Mouse (Mus musculus) heart, embryonic 14.5 days (tissue): ENCODE measurements around the gene Bcl2l11. TPM values are rescaled to one million over a fixed set of nuclear protein-coding genes. Genes with fewer than 3 reads are reported as not detected.
A peak's percentile ranks its signal among the peaks of the same experiment; 100 is the strongest.

Experiments
- ATAC-seq: fragments of 200-750 bp; cut with Nextera tagmentation; 2 replicates; pipeline ENCODE4 v1.8.0; 2017; ENCODE audit warnings: low read depth, moderate TSS enrichment; ENCODE audit not compliant: insufficient number of reproducible peaks, insufficient read depth, low FRiP score
- H3K27ac ChIP-seq, 2 experiments: fragments of 200-500 bp in 1 of 2; fragments of 300-500 bp in 1 of 2; sonication (generic) in 1 of 2; replicated peaks in 1 of 2; 2 replicates each; pipeline ENCODE4 v1.5.1; 2012 to 2014; ENCODE audit warnings: low read depth in 2 of 2, low read length in 2 of 2, control low read depth in 1 of 2, mild to moderate bottlenecking in 1 of 2, mixed read lengths in 1 of 2; ENCODE audit not compliant: control insufficient read depth in 1 of 2, insufficient read depth in 1 of 2
- H3K27me3 ChIP-seq: fragments of 300-500 bp; sonication (generic); 2 replicates; pipeline ENCODE4 v1.6.1; 2014; ENCODE audit warnings: mild to moderate bottlenecking, low read length, control low read depth; ENCODE audit not compliant: control insufficient read depth, insufficient read depth
- H3K36me3 ChIP-seq: fragments of 300-500 bp; sonication (generic); 2 replicates; pipeline ENCODE4 v1.6.1; 2014; ENCODE audit warnings: mild to moderate bottlenecking, control low read depth, low read length, mixed read lengths; ENCODE audit not compliant: control insufficient read depth, insufficient read depth
- H3K4me1 ChIP-seq, 2 experiments: fragments of 200-500 bp in 1 of 2; fragments of 300-500 bp in 1 of 2; sonication (generic) in 1 of 2; 2 replicates each; pipeline ENCODE4 v1.6.1; 2012 to 2014; ENCODE audit warnings: low read length in 2 of 2, control low read depth in 1 of 2, mixed read lengths in 1 of 2; ENCODE audit not compliant: control insufficient read depth in 2 of 2, insufficient read depth in 2 of 2
- H3K4me2 ChIP-seq: fragments of 300-500 bp; sonication (generic); 2 replicates; pipeline ENCODE4 v1.6.1; 2014; ENCODE audit warnings: mild to moderate bottlenecking, low read length
- H3K4me3 ChIP-seq, 2 experiments: fragments of 200-500 bp in 1 of 2; fragments of 300-500 bp in 1 of 2; sonication (generic) in 1 of 2; 2 replicates each; pipeline ENCODE4 v1.5.1; 2012 to 2014; ENCODE audit warnings: low read length in 2 of 2, mild to moderate bottlenecking in 2 of 2, control low read depth in 1 of 2, low read depth in 1 of 2, moderate library complexity in 1 of 2; ENCODE audit not compliant: control insufficient read depth in 1 of 2, insufficient read depth in 1 of 2
- H3K9ac ChIP-seq: fragments of 300-500 bp; sonication (generic); 2 replicates; pipeline ENCODE4 v1.6.1; 2014; ENCODE audit warnings: mild to moderate bottlenecking, low read length
- H3K9me3 ChIP-seq: fragments of 300-500 bp; sonication (generic); 2 replicates; pipeline ENCODE4 v1.6.1; 2016; ENCODE audit warnings: low read length, control low read depth; ENCODE audit not compliant: control insufficient read depth
- WGBS: fragments of 180-500 bp; shearing (Covaris S2); extraction: QIAGEN DNeasy Blood & Tissue Kit; methylation state at CpG from one replicate; pipeline ENCODE4 v1.1.7; 2014; 5-methylcytosine and 5-hydroxymethylcytosine counted together
- polyA plus RNA-seq: library from polyadenylated mRNA; unstranded; fragments of >200 nt; fragmentation: Nextera tagmentation; extraction: Ambion mirVana; gene quantifications from 2 replicates; pipeline ENCODE4 v1.2.1, GENCODE M21; 2014

The Bcl2l11 gene
- polyA plus RNA-seq, 1 experiment from 2014 or later: 21.0 TPM

DNA sequence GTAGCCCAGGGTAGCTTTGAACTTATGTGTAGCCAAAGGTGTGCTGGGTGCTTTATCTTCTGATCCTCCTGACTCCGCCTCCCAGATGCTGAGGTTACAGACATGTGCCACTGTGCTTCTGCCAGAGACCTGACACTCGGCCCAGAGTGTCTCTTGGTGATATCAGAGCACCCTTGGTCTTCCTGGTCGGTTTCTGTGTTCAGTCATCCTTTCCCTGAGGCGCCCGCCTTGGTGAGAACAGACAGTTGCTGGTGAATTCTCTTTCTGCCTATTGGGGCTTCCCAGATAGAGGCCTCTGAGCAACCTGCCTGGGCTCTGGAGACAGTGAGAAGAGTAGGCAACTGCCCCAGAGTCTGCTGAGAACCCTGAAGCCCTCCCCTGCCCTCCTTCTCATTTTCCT is 6.8 kb downstream of the Bcl2l11 start:
- Histone ChIP-seq H3K36me3 (peaks cover 71% of the 10 kb centered on the region), H3K27ac (no peak overlapping the region), H3K9ac (no peak overlapping the region), H3K4me2 (no peak overlapping the region), H3K4me1 (peaks cover 14 to 26% of the 10 kb centered on the region in 2 experiments), H3K9me3 (no peaks in the 10 kb centered on the region), H3K27me3 (no peaks in the 10 kb centered on the region), H3K4me3 (no peak overlapping the region)
- no peak for ATAC-seq
- 74% methylated on average over 5 of the region's 5 CpGs for WGBS

GRCm38 (mm10) chr2:128133865-128134264 is 8.0 kb downstream of the Bcl2l11 start:
- Histone ChIP-seq H3K4me2 (no peak overlapping the region), H3K9ac (no peak overlapping the region), H3K27me3 (no peaks in the 10 kb centered on the region), H3K4me1 (peaks cover 10 to 25% of the 10 kb centered on the region in 2 experiments), H3K36me3 (peaks cover 74% of the 10 kb centered on the region), H3K27ac (no peak overlapping the region), H3K9me3 (no peaks in the 10 kb centered on the region), H3K4me3 (no peak overlapping the region)
- no peak for ATAC-seq

DNA sequence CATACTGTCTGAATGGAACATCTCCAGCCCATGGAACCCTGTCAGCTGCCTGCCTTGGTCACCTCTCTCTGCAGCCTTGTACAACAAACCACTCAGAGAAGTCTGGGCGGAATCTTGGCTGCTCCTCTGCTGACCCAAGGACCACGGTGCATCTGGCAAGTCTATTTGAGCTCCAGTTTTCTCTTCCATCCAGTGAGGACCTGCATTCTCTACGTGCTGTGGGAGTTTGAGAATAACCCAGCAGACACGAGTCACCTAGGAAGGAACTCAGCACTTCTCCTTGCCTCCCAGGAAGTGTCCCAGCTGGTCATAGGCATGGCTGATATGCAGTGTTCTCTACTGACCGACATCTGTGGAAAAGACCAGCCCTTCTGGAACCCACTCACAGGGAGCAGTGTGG is 8.6 kb downstream of the Bcl2l11 start:
- no peaks in the 10 kb centered on the region for H3K9me3 ChIP-seq
- H3K4me2 ChIP-seq: no peak overlapping the region
- 69% methylated on average over 5 of the region's 5 CpGs for WGBS
- ATAC-seq: no peak
- no peak overlapping the region for H3K27ac ChIP-seq
- H3K4me3 ChIP-seq: no peak overlapping the region
- peaks cover 72% of the 10 kb centered on the region for H3K36me3 ChIP-seq
- H3K9ac ChIP-seq: no peak overlapping the region
- peaks cover 12 to 26% of the 10 kb centered on the region in 2 experiments for H3K4me1 ChIP-seq
- H3K27me3 ChIP-seq: no peaks in the 10 kb centered on the region

GRCm38 (mm10) chr2:128134948-128135347 is 9.1 kb downstream of the Bcl2l11 start:
- H3K9ac ChIP-seq: no peak overlapping the region
- H3K36me3 ChIP-seq: peaks cover 68% of the 10 kb centered on the region
- no peak overlapping the region for H3K27ac ChIP-seq
- no peaks in the 10 kb centered on the region for H3K9me3 ChIP-seq
- no peak for ATAC-seq
- H3K4me3 ChIP-seq: no peak overlapping the region
- 83% methylated on average over 8 of the region's 8 CpGs for WGBS
- H3K4me2 ChIP-seq: no peak overlapping the region
- H3K27me3 ChIP-seq: no peaks in the 10 kb centered on the region
- peaks cover 15 to 31% of the 10 kb centered on the region in 2 experiments for H3K4me1 ChIP-seq

DNA sequence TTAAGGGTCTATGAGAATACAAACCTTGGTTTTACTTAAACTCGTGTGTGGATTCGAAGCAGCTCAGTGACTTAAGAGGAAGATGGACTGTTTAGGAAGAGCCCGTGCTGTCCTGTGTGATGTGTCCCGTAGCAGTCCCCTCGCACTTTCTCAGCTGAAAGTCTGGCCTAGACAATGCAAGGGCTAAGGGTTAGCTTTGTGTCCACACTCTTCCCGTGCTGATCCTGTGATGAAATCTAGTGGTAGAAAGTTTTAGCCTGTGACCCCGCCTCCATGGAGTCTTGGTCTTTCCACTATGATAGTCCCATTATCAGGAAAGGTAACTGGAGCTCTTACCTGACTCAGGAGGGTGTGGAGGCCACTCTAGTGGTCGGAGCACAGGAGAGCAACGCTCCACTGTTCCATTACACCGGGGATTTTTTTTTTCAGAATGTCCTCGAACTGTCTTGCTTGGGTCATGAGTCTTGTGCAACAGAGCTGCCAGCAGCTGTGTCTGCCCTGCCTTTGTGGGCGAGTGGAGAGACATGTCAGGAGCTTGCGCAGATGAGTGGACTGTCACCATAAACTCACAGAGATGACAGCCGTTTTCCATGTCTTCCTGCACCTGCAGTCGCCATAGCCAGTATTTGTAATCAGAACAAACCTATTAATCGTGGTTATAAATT is 11.1 kb downstream of the Bcl2l11 start:
- H3K36me3 ChIP-seq: peaks cover 51% of the 10 kb centered on the region
- peak overlapping the region; percentile 31 to 62; a peak in 3 of 4 replicates for H3K27ac ChIP-seq
- 0 out of 2 replicates have a peak overlapping the region, but pooled peaks have one; percentile 14 for H3K4me2 ChIP-seq
- 75% methylated on average over 16 of the region's 16 CpGs for WGBS
- ATAC-seq: no peak
- H3K9ac ChIP-seq: no peak overlapping the region
- peaks cover 17 to 34% of the 10 kb centered on the region in 2 experiments for H3K4me1 ChIP-seq
- H3K4me3 ChIP-seq: no peak overlapping the region
- no peaks in the 10 kb centered on the region for H3K9me3 ChIP-seq
- H3K27me3 ChIP-seq: no peaks in the 10 kb centered on the region

DNA sequence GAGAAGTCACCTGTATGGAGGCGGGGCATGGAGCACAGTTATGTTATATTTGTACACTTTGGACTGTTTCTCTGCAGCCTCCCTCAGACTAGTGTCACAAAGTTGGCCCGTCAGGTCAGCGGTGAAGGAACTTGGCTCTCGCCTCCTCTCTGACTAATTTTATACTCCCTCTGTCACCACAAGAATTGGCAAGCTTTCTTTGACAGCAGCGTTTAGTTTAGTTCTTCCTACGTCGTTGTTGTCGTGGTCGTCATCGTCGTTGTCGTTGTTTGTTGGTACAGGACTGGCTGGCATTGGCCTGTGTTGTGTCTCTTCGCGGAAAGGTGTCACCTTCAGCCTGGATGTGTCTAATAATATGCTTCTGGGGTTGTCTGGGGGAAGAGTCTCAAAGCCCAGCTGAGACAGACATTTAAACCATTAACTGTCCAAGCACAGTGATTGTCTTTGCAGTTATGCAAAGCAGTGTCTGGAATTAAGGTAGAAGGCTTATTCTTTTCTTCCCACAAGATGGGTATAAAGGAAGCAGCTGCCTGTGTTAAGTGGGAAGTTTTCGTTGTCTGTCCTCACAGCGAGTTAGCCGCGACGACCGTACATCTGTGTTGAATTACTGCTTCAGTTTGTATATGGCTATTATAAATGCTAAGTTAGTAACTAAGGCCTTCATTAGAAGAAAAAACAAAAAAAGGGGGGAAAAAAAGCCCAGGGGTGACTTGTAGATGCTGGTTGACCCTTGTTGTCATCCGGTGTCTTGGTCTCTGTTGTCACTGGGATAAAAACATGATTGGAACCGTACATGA is 11.8 kb downstream of the Bcl2l11 start:
- no peak for ATAC-seq
- H3K4me2 ChIP-seq: 0 out of 2 replicates have a peak overlapping the region, but pooled peaks have one; percentile 14

GRCm38 (mm10) chr2:128138924-128139323 is 13.1 kb downstream of the Bcl2l11 start:
- WGBS: 82% methylated on average over 8 of the region's 8 CpGs
- Histone ChIP-seq H3K4me3 (no peak overlapping the region), H3K9ac (no peak overlapping the region), H3K27ac (no peak overlapping the region), H3K9me3 (no peaks in the 10 kb centered on the region), H3K36me3 (peaks cover 42% of the 10 kb centered on the region), H3K27me3 (no peaks in the 10 kb centered on the region), H3K4me2 (no peak overlapping the region), H3K4me1 (peaks cover 18 to 37% of the 10 kb centered on the region in 2 experiments)
- no peak for ATAC-seq

More for the DNA sequence above, 11.8 kb downstream of the Bcl2l11 start:
- H3K27ac ChIP-seq: peak overlapping the region in 1 of 2 experiments; percentile 62; a peak in 3 of 4 replicates
- H3K36me3 ChIP-seq: peaks cover 46% of the 10 kb centered on the region
- WGBS: 60% methylated on average over 22 of the region's 22 CpGs
- H3K9ac ChIP-seq: no peak overlapping the region
- H3K9me3 ChIP-seq: no peaks in the 10 kb centered on the region
- no peaks in the 10 kb centered on the region for H3K27me3 ChIP-seq
- H3K4me1 ChIP-seq: peaks cover 17 to 34% of the 10 kb centered on the region in 2 experiments
- H3K4me3 ChIP-seq: no peak overlapping the region
